Mouse (Mus musculus) retina, postnatal 1 day (tissue): Measurements from ENCODE around the gene Dcaf11.

ENCODE experiments used
- DNase-seq: peaks from one replicate; pipeline ENCODE4 v3.0.0-alpha.2; 2012

The Dcaf11 gene

DNA sequence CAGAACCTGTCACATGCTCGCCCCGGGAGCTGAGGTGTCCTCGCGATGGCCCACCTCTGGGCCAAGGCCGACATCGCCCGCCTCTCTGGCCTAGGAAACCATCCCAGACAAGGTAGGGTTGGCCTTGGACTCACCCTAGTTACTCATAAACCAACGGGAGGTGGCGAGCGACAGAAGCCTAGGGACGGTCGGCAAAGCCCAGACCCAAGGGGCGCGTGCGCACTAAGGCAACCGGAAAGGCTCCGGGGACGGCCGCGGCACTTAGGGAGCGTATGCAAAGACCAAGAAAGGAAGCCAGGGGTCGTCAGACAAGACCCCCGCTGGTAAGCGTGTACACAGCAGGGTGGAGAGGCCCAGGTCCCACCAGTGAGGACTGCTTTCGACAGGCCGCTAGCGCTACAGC, at the start of gene Dcaf11:
Gene Dcaf11 (plus strand): TSS at position 208 of the 403 bp plus-strand sequence.
- peak; percentile 97 for DNase-seq

- no peak for DNase-seq
These were observed 49.6 kb upstream of the Dcaf11 start, which contains the start of gene Cpne6 for GRCm38 (mm10) chr14:55510125-55510731. Gene Cpne6 (plus strand): TSS chr14:55510445.

GRCm38 (mm10) chr14:55511037-55511436, 48.8 kb upstream of the Dcaf11 start:
- no peak for DNase-seq

DNA sequence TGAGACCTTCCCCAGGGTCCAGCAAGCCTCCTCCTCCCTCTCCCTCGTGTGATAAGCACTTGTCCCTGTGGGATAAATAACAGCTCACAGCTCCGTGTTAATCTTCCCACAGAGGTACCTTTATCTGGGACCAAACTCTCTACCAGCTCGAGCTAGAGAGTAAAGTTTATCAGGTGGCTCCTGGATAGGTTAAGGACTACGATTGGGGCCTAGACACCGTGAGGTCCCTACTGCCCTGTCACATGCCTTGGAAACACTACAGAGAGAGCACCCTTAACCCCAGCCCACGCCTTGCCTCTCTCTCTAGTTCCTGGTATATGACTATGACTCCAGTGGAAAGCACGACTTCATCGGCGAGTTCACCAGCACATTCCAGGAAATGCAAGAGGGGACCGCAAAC, 45.9 kb upstream of the Dcaf11 start:
- no peak for DNase-seq

DNA sequence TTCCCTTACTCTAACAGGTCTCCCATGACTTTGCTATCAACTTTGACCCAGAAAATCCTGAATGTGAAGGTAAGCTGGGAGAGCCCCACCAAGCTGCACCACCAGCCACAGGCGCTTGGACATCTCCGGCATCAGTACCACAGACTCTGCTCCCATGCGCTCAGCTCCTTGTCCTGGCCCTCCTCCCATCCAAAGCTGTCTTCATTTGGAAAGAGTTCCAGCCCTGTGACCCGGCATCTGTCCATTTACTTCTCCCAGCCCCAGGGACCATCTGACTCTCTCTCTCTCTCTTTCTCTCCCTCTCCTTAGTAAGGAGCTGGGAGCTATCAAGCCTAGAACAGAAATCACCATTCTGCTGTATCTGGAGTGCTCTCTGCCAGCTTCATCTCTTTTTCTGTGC, 44.0 kb upstream of the Dcaf11 start:
- DNase-seq, result no peak

DNA sequence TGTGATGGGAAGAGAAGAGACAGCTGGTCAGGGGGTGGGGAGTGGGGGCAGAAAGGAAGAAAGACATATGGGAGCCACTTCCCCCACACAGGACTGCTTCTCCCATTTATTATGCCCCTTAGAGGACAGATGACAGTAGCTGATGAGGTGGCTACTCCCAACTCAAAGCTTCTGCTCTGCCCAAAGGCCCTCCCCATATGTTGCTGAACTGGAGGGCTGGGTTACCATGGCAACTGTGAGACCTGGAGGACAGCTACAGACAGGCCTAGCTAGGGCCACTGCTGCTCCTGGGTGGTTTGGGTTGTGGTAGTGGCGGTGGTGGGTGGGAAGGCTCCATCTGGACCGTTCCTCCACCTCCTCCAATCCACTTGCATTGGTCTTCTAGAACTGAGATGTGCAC, 40.9 kb upstream of the Dcaf11 start:
- peak; percentile 85 for DNase-seq

- DNase-seq, result no peak
These were observed 40.2 kb upstream of the Dcaf11 start for GRCm38 (mm10) chr14:55519604-55520003.

GRCm38 (mm10) chr14:55520451-55521361, 39.1 kb upstream of the Dcaf11 start:
- peak; percentile 87 for DNase-seq

GRCm38 (mm10) chr14:55524062-55524461, 35.7 kb upstream of the Dcaf11 start:
- peak; percentile 58 for DNase-seq

GRCm38 (mm10) chr14:55524785-55525184, 35.0 kb upstream of the Dcaf11 start, which contains the start of gene Nrl:
Gene Nrl (minus strand): TSS chr14:55524981.
- peak; percentile 80 for DNase-seq

DNA sequence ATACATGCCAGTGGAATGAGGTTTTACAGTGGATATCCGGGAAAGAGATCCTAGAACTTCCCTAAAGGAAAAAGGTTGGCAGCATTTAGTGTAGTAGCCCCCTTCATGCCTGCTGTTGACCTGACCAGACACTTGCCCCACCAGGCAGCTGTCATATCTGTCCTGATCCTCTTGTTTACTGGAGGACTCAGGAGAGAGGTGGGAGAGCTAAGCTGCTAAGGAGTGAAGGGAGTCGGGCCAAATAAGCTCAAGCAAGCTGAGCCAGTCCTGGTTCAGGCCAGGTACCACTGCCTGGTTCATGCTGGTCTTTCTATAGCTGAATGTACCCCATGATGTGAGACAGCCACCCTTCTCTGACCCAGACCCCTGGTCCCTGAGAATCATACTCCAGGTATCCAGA, 33.1 kb upstream of the Dcaf11 start:
- DNase-seq, result peak; percentile 65

- peak; percentile 74 for DNase-seq
These were observed 31.9 kb upstream of the Dcaf11 start for GRCm38 (mm10) chr14:55527940-55528339.

DNA sequence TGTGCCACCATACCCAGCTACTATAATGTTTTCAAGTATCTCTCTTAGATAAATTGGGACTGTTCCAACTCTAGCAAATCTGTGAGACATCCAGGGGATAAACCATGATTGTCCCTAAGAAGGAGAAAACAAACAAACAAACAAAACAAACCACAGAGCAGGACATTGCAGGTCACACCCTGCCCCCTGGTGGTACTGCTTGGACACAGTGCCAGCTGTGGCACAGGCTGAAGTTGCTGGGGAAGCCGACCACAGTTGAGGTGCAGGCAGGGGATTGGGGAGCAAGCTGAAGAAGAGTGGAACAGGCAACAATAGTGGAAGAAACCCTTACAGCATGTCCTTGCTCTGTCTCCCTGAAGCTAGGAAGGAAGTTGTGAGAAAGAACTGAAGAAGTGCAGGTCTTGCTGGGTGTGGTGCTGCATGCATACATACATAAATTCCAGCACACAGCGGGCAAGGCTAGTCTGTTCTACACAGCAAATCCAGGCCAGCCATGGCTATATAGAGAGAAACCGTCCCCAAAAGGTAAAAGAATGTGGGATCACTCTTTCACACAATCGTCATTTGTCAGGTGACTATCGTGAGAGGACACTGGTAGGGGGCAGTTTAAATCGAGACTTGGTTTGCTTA, 23.6 kb upstream of the Dcaf11 start:
- peak; percentile 71 for DNase-seq

DNA sequence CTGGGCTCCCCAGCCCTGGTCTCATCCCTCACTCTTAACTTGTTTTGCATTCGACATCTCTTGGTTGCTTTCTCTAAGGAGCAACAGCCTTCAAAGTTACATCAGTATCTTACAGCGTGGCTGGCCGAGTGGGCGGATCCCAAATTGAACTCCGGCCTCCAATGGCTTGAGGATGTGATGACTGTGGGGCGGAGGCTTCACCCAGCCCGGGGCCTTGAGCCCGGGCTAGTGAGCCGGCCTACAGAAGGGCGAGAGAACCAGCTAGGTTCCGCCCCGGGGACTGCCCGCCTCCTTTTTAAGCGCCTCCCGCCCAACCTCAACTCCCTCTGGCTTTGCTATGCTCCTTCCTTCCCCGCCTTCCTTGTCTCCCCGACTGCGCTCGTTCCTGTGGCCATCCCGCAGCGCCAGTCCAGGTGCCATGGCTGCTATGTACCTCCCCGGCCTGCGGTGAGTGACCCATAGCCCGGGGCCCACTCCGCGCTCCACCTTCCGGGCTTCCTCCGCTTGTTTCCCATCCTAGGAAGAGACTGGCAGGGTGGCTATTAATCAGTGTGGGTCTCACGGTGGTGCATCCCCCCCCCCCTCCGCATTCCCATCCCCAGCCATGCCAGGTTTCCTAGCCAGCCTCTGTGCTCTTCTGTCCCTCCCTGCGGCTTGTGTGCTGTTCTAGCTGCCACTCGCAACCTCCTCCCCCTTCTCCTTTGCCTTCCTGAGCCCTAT, 19.6 kb upstream of the Dcaf11 start, which contains the start of gene Pck2:
Gene Pck2 (plus strand): TSS at position 200 of the 720 bp plus-strand sequence.
- DNase-seq, result peak; percentile 88

DNA sequence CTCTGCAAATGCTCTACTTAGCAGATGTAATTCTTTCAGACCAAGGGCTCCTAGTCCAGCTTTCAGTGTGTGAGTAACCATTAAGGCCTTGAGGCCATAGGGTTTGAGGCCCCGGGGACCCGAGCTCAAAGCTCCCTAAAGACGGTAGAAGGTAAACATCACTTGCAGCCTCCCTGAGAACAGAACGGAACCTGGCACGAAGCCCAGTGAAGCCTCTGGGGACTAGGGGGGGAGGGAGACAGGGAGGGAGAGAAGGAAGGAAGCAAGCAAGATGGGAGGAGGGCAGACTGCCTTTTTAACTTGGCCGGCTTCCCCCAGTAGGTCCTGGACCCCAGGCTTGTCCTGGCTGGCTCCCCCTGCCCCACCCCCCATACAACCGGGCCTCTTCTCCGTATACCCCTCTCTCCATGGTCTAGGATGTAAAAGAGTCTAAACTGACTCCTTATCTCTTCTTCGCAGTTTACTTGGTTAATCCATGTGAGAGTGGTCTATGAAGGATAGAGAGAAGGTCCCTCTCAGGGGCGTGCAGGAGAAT, 19.0 kb upstream of the Dcaf11 start:
- DNase-seq, result peak; percentile 89

GRCm38 (mm10) chr14:55542268-55542667, 17.5 kb upstream of the Dcaf11 start:
- DNase-seq, result no peak

- DNase-seq, result no peak
These were observed 15.5 kb upstream of the Dcaf11 start for GRCm38 (mm10) chr14:55544334-55544733.

- no peak for DNase-seq
These were observed 9.6 kb upstream of the Dcaf11 start for GRCm38 (mm10) chr14:55550191-55550590.

- DNase-seq, result no peak
These were observed 8.5 kb upstream of the Dcaf11 start for GRCm38 (mm10) chr14:55551347-55551746.

DNA sequence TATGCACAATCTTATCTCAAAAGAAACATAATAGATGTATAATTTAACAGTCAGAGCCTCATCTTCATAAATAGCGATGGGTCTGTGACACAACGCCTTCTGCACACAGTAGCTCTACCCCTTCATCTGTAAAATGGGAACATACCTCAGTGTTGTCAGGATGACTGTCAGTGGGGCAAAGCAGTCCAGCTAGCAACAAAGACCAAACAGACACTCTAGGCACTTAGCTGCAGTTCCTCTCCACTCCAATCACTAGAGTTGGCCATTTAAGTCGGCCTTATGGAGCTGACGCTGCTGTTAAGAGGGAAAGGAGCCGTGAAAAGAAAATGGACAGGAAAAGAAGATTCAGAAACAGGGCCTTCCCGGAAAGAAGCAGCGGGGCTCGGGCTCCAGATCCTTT, 8.0 kb upstream of the Dcaf11 start:
- no peak for DNase-seq

DNA sequence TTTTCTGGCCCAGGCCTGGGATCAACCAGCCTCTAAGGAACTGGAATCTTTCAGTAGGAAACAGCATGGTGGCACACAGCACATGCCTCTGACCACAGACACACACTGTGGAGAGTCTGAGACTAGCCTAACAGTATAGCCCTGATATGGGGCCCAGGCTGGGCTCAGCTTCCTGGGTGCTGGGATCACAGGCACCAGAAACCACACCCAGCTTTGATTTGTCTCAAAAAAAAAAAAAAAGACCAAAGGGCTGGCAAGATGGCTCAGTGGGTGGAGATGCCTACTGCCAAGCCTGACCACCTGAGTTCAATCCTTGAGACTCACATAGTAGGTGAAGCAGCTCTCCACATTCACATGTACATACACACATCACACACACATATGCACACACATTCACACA, 5.2 kb upstream of the Dcaf11 start:
- no peak for DNase-seq

- no peak for DNase-seq
These were observed 4.0 kb upstream of the Dcaf11 start for GRCm38 (mm10) chr14:55555788-55556187.

DNA sequence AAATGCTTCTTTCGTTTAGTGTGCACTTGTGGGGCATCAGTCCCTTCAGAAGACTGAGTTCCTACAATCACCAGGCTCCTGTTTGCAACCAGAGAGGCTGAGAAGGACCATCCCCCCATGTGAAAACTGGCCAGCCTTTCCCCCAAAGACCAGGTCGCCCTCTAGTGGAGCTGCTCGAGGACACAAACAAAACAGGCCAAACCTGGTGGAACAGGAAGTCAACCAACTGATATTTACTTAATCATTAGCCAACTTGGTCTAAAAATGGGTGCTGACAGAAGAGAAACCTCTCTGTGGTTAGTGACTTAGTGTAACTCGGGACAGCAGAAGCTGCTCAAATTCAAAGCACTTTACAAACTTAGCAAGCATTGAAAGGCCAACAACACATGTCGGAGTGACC, 2.8 kb upstream of the Dcaf11 start:
- DNase-seq, result peak; percentile 78
